Mouse (Mus musculus) forebrain, postnatal 0 days (tissue): ENCODE data around the gene Optn. TPM values are rescaled to one million over a fixed set of nuclear protein-coding genes. Genes with fewer than 3 reads are reported as not detected.

Experiments
- ATAC-seq: fragments of 200-750 bp; cut with Nextera tagmentation; 2 replicates; pipeline ENCODE4 v1.8.0; 2017; ENCODE audit warnings: mild to moderate bottlenecking, moderate library complexity
- DNase-seq: peaks from one replicate; pipeline ENCODE4 v3.0.0-alpha.2; 2015
- H3K27ac ChIP-seq: fragments of 300-500 bp; sonication (generic); 2 replicates; pipeline ENCODE4 v1.5.1; 2014; ENCODE audit warnings: low read depth, mild to moderate bottlenecking, antibody characterized with exemption, low read length, moderate library complexity, mixed read lengths
- H3K27me3 ChIP-seq: fragments of 300-500 bp; sonication (generic); 2 replicates; pipeline ENCODE4 v1.6.1; 2014; ENCODE audit warnings: mild to moderate bottlenecking, low read length, mixed read lengths; ENCODE audit not compliant: insufficient read depth
- H3K36me3 ChIP-seq: fragments of 300-500 bp; sonication (generic); 2 replicates; pipeline ENCODE4 v1.6.1; 2014; ENCODE audit warnings: mild to moderate bottlenecking, moderate library complexity; ENCODE audit not compliant: insufficient read depth
- H3K4me1 ChIP-seq: fragments of 300-500 bp; sonication (generic); 2 replicates; pipeline ENCODE4 v1.6.1; 2014; ENCODE audit warnings: antibody characterized with exemption; ENCODE audit not compliant: insufficient read depth
- H3K4me2 ChIP-seq: fragments of 300-500 bp; sonication (generic); 2 replicates; pipeline ENCODE4 v1.6.1; 2014; ENCODE audit warnings: low read depth, mild to moderate bottlenecking, moderate library complexity
- H3K4me3 ChIP-seq: fragments of 300-500 bp; sonication (generic); 2 replicates; pipeline ENCODE4 v1.5.1; 2014; ENCODE audit warnings: low read depth, low read length, mixed read lengths
- H3K9ac ChIP-seq: fragments of 300-500 bp; sonication (generic); 2 replicates; pipeline ENCODE4 v1.6.1; 2014; ENCODE audit warnings: mild to moderate bottlenecking
- H3K9me3 ChIP-seq: fragments of 300-500 bp; sonication (generic); 2 replicates; pipeline ENCODE4 v1.6.1; 2016; ENCODE audit warnings: low read length
- CTCF ChIP-seq: sonication (generic); IDR thresholded peaks from 2 replicates; pipeline ENCODE4 v1.5.1; 2016; ENCODE audit warnings: antibody characterized with exemption, control low read depth, low read depth
- WGBS: fragments of 180-500 bp; shearing (Covaris S2); extraction: QIAGEN DNeasy Blood & Tissue Kit; methylation state at CpG from one replicate; pipeline ENCODE4 v1.1.7; 2014; 5-methylcytosine and 5-hydroxymethylcytosine counted together
- polyA plus RNA-seq: library from polyadenylated mRNA; unstranded; fragments of >200 nt; fragmentation: Nextera tagmentation; extraction: Ambion mirVana; gene quantifications from 2 replicates; pipeline ENCODE4 v1.2.1, GENCODE M21; 2015
- total RNA-seq: library from RNA; depleted of rRNA; stranded (reverse); fragments of >200 nt; gene quantifications from 2 replicates; pipeline ENCODE4 v1.2.3, GENCODE M21; 2014

Optn gene
- total and polyA plus RNA-seq, 2 experiments from 2014 or later = 16.7 to 25.1 TPM

- Histone ChIP-seq H3K4me3 (no peak overlapping the region), H3K9ac (no peak overlapping the region), H3K4me2 (no peak overlapping the region), H3K27me3 (no peaks in the 10 kb centered on the region), H3K9me3 (no peaks in the 10 kb centered on the region), H3K4me1 (no peaks in the 10 kb centered on the region), H3K27ac (no peak overlapping the region), H3K36me3 (no peaks in the 10 kb centered on the region)
- DNase-seq = no peak
- TF ChIP-seq CTCF = no peak
- ATAC-seq = no peak
- 95% methylated on average over 6 of the region's 6 CpGs for WGBS
Observed at GRCm38 (mm10) chr2:5001266-5001665, 62.6 kb downstream of the Optn start.

GRCm38 (mm10) chr2:4998905-4999304, 64.9 kb downstream of the Optn start:
- 84% methylated on average over 3 of the region's 3 CpGs for WGBS
- H3K27ac ChIP-seq = no peak overlapping the region
- peak; percentile 23 for TF ChIP-seq CTCF
- H3K36me3 ChIP-seq = no peaks in the 10 kb centered on the region
- no peak overlapping the region for H3K9ac ChIP-seq
- H3K4me3 ChIP-seq = no peak overlapping the region
- no peaks in the 10 kb centered on the region for H3K9me3 ChIP-seq
- ATAC-seq (no peak), DNase-seq (no peak)
- H3K4me2 ChIP-seq = no peak overlapping the region
- H3K4me1 ChIP-seq = no peaks in the 10 kb centered on the region
- H3K27me3 ChIP-seq = no peaks in the 10 kb centered on the region

- no peak for TF ChIP-seq CTCF
- 91% methylated on average over 6 of the region's 6 CpGs for WGBS
- Histone ChIP-seq H3K4me3 (no peak overlapping the region), H3K4me2 (no peak overlapping the region), H3K9me3 (no peaks in the 10 kb centered on the region), H3K27me3 (no peaks in the 10 kb centered on the region), H3K4me1 (no peaks in the 10 kb centered on the region), H3K27ac (no peak overlapping the region), H3K9ac (no peak overlapping the region), H3K36me3 (no peaks in the 10 kb centered on the region)
- DNase-seq (no peak), ATAC-seq (no peak)
Observed at GRCm38 (mm10) chr2:4996421-4996824, 67.4 kb downstream of the Optn start.

GRCm38 (mm10) chr2:4995646-4996045, 68.2 kb downstream of the Optn start:
- H3K27me3 ChIP-seq = no peaks in the 10 kb centered on the region
- H3K4me3 ChIP-seq = no peak overlapping the region
- no peak overlapping the region for H3K9ac ChIP-seq
- H3K27ac ChIP-seq = no peak overlapping the region
- H3K9me3 ChIP-seq = no peaks in the 10 kb centered on the region
- WGBS = 90% methylated on average over 11 of the region's 11 CpGs
- ATAC-seq = no peak
- no peaks in the 10 kb centered on the region for H3K4me1 ChIP-seq
- H3K36me3 ChIP-seq = no peaks in the 10 kb centered on the region
- no peak overlapping the region for H3K4me2 ChIP-seq
- no peak for DNase-seq
- TF ChIP-seq CTCF = no peak

- 87% methylated on average over 4 of the region's 4 CpGs for WGBS
- no peak overlapping the region for H3K27ac ChIP-seq
- no peak overlapping the region for H3K4me3 ChIP-seq
- H3K9ac ChIP-seq = no peak overlapping the region
- ATAC-seq = no peak
- H3K4me1 ChIP-seq = no peaks in the 10 kb centered on the region
- no peak overlapping the region for H3K4me2 ChIP-seq
- H3K9me3 ChIP-seq = no peaks in the 10 kb centered on the region
- H3K27me3 ChIP-seq = no peaks in the 10 kb centered on the region
- no peaks in the 10 kb centered on the region for H3K36me3 ChIP-seq
- no peak for TF ChIP-seq CTCF
- no peak for DNase-seq
Observed at GRCm38 (mm10) chr2:4994436-4994835, 69.4 kb downstream of the Optn start.

- H3K36me3 ChIP-seq = no peaks in the 10 kb centered on the region
- DNase-seq (peak; percentile 11), ATAC-seq (peak; percentile 16; the same call in 1 of the 2 replicates)
- H3K9ac ChIP-seq = no peak overlapping the region
- 0 out of 2 replicates have a peak overlapping the region, but pooled peaks have one; percentile 29 for H3K27ac ChIP-seq
- no peaks in the 10 kb centered on the region for H3K4me1 ChIP-seq
- 83% methylated on average over 11 of the region's 11 CpGs for WGBS
- H3K4me3 ChIP-seq = no peak overlapping the region
- no peak for TF ChIP-seq CTCF
- H3K9me3 ChIP-seq = no peaks in the 10 kb centered on the region
- no peak overlapping the region for H3K4me2 ChIP-seq
- H3K27me3 ChIP-seq = no peaks in the 10 kb centered on the region
Observed at GRCm38 (mm10) chr2:4993584-4993983, 70.3 kb downstream of the Optn start.

- 74% methylated on average over 11 of the region's 11 CpGs for WGBS
Observed at GRCm38 (mm10) chr2:4988826-4989424, 74.9 kb downstream of the Optn start.

More at GRCm38 (mm10) chr2:4988826-4989424, 74.9 kb downstream of the Optn start:
- H3K27me3 ChIP-seq = no peaks in the 10 kb centered on the region
- H3K4me1 ChIP-seq = no peaks in the 10 kb centered on the region
- DNase-seq (no peak), ATAC-seq (no peak)
- no peaks in the 10 kb centered on the region for H3K9me3 ChIP-seq
- no peak overlapping the region for H3K9ac ChIP-seq
- H3K27ac ChIP-seq = no peak overlapping the region
- H3K36me3 ChIP-seq = no peaks in the 10 kb centered on the region
- TF ChIP-seq CTCF = 0 out of 2 replicates have a peak, but pooled peaks have one; percentile 21
- H3K4me3 ChIP-seq = no peak overlapping the region
- H3K4me2 ChIP-seq = no peak overlapping the region
